Mouse (Mus musculus): ENCODE measurements around the gene Spata1. TPM values are rescaled to one million over a fixed set of nuclear protein-coding genes. Genes with fewer than 3 reads are reported as not detected.

Gene Spata1
- polyA plus RNA-seq, 1 experiment from 2014 or later: 4.1 TPM

Other genes starting within 250 kb of the Spata1 start
- gene Ssx2ip, start 95.1 kb downstream of the Spata1 start, polyA plus RNA-seq (2015; fragmentation: Nextera tagmentation; extraction: Ambion mirVana): 31.9 and 33.6 TPM in 2 replicates
- 11.3 and 11.7 TPM in 2 replicates for gene Ctbs, start 50.0 kb downstream of the Spata1 start, polyA plus RNA-seq (2015; fragmentation: Nextera tagmentation; extraction: Ambion mirVana)
- 995 and 1,031 TPM in 2 replicates for gene Gng5, start 54 bp upstream of the Spata1 start, polyA plus RNA-seq (2015; fragmentation: Nextera tagmentation; extraction: Ambion mirVana)
- 49.1 and 52.2 TPM in 2 replicates for gene Rpf1, start 21.7 kb upstream of the Spata1 start, polyA plus RNA-seq (2015; fragmentation: Nextera tagmentation; extraction: Ambion mirVana)
- gene Uox, start 70.7 kb upstream of the Spata1 start, polyA plus RNA-seq (2015; fragmentation: Nextera tagmentation; extraction: Ambion mirVana): 0.45 and 1.8 TPM in 2 replicates
- 0.10 TPM in 1 of 2 replicates, not detected in the other for gene Dnase2b, start 115.8 kb upstream of the Spata1 start, polyA plus RNA-seq (2015; fragmentation: Nextera tagmentation; extraction: Ambion mirVana)
- gene 4930503B20Rik, start 151.6 kb upstream of the Spata1 start, polyA plus RNA-seq (2015; fragmentation: Nextera tagmentation; extraction: Ambion mirVana): not detected in 2 replicates
- gene Samd13, start 185.8 kb upstream of the Spata1 start, polyA plus RNA-seq (2015; fragmentation: Nextera tagmentation; extraction: Ambion mirVana): 1.4 TPM in 2 replicates